Mouse (Mus musculus): ENCODE results near the gene Psg22. TPM values are rescaled to one million over a fixed set of nuclear protein-coding genes. Genes with fewer than 3 reads are reported as not detected.
"Not testable (repeated sequence)": the region's sequence is repeated elsewhere in the genome, so short reads cannot be mapped to it uniquely, and the experiment has no call there.

The Psg22 gene
- total RNA-seq, 2 experiments from 2014 or later, result not detected

- intact Hi-C loops (cut with DNase I), result no loop called here
- no peak for TF ChIP-seq CTCF (IDR thresholded peaks at IDR 0.05)
- Histone ChIP-seq H3K4me3 (no peak overlapping the region), H3K27ac (no peak overlapping the region)
- no peak for DNase-seq
Measured at GRCm38 (mm10) chr7:18748994-18749895, 31.4 kb downstream of the Psg22 start.

- TF ChIP-seq CTCF (IDR thresholded peaks at IDR 0.05), result peak; percentile 89
- not testable (repeated sequence) for H3K4me3 ChIP-seq, H3K27ac ChIP-seq
- peak; percentile 36 for DNase-seq
- intact Hi-C loops (cut with DNase I), result loop anchor here (1.0 kb wide), 1 partner anchor 123 kb away; no protein-coding TSS in a partner anchor
Measured at GRCm38 (mm10) chr7:18749896-18750477, 32.1 kb downstream of the Psg22 start.

- DNase-seq; H3K4me3 ChIP-seq; intact Hi-C loops (cut with DNase I); H3K27ac ChIP-seq: not testable (repeated sequence)
Measured at GRCm38 (mm10) chr7:18760152-18760551, 42.3 kb downstream of the Psg22 start.

- H3K4me3 ChIP-seq; intact Hi-C loops (cut with DNase I); H3K27ac ChIP-seq; DNase-seq: not testable (repeated sequence)
Measured at GRCm38 (mm10) chr7:18762885-18763284, 45.0 kb downstream of the Psg22 start.

Other genes starting within 250 kb of the Psg22 start
- gene Psg26, start 233.9 kb upstream of the Psg22 start, total RNA-seq (2021), result not detected
- not detected for gene Psg25, start 185.8 kb upstream of the Psg22 start, total RNA-seq (2021)
- gene Psg27, start 150.8 kb upstream of the Psg22 start, total RNA-seq (2021), result not detected
- gene Psg23, start 101.6 kb upstream of the Psg22 start, total RNA-seq (2021), result not detected
- not detected for gene Psg21, start 61.4 kb upstream of the Psg22 start, total RNA-seq (2021)
- gene Psg20, start 31.9 kb upstream of the Psg22 start, total RNA-seq (2021), result not detected
- not detected for gene Psg19, start 80.4 kb downstream of the Psg22 start, total RNA-seq (2021)
- gene Psg17, start 103.5 kb downstream of the Psg22 start, total RNA-seq (2021), result not detected
- gene Mill2, start 121.9 kb downstream of the Psg22 start, total RNA-seq (2021), result 1 to 10 TPM; 2.4 to 4.0 TPM
- gene Pglyrp1, start 153.2 kb downstream of the Psg22 start, total RNA-seq (2021), result not detected
- 1 to 10 TPM; 4.1 to 5.6 TPM for gene Ccdc61, start 192.3 kb downstream of the Psg22 start, total RNA-seq (2021)
- 1 to 10 TPM; 1.6 to 2.1 TPM for gene Nova2, start 207.8 kb downstream of the Psg22 start, total RNA-seq (2021)